8 mouse cellular contexts compared by ENCODE assay signal in the genomic region with DNA sequence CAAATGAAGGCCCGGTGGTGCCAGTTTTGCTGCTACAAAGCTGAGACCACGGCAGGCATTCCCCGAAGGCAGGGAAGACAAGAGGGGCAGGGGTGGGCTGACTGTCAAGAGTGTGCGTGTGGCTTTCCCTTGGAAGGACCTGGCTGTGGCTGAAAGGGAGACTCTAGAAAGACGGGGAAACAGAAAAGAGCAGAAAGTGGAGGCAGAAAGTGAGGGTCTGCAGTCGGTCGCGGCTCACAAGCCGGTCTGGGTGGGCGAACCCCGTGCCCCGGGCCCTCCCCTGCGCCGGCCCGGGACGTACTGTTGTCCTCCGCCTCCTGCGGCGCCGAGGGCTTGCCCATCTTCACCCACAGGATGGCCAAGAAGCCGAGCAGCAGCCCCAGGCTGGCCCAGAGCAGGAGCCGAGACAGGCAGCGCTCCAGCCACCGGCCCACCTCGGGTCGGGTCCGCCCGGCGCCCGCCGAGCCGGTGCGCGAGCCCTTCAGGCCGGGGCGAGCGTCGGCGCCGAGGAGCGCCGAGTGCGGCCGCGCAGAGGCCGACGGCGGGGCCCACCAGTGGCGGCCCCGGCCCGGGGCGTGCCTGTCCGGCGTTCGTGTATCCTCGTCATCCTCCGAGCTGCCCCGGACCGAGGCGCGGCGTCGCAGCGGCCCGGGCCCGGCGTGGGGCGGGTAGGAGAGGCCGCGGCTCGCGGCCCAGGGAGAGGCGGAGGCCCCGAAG. TPM values are rescaled to one million over a fixed set of nuclear protein-coding genes. Genes with fewer than 3 reads are reported as not detected.
DNase-seq lines count a peak whose midpoint lies in the region; ATAC-seq and TF ChIP-seq lines count a peak whose summit lies in the region.

No protein-coding gene starts in this region.

- H3K9ac ChIP-seq in heart, adult 2 months (ENCODE audit: low read depth, low read length), result peak overlapping the region; percentile 84
- H3K9ac ChIP-seq in embryonic facial prominence, embryonic 15.5 days, result peak overlapping the region; percentile 94
- H3K9ac ChIP-seq in hindbrain, embryonic 13.5 days, result peak overlapping the region; percentile 99
- H3K9ac ChIP-seq in liver, embryonic 15.5 days, result peak overlapping the region; percentile 97
- peak overlapping the region; percentile 97 for H3K9ac ChIP-seq in neural tube, embryonic 15.5 days (replicated peaks)

- H3K27me3 ChIP-seq in heart, adult 2 months (ENCODE audit: control insufficient read depth, insufficient read depth, low read length), result no peaks in the 10 kb centered on the region
- no peaks in the 10 kb centered on the region for H3K27me3 ChIP-seq in embryonic facial prominence, embryonic 15.5 days
- H3K27me3 ChIP-seq in hindbrain, embryonic 13.5 days, result no peaks in the 10 kb centered on the region
- H3K27me3 ChIP-seq in liver, embryonic 15.5 days, result peaks cover 17% of the 10 kb centered on the region; the same call in 1 of the 2 replicates
- no peaks in the 10 kb centered on the region for H3K27me3 ChIP-seq in neural tube, embryonic 15.5 days (replicated peaks)

- WGBS in heart, adult 2 months, result under 1% methylated on average over 73 of the region's 74 CpGs
- under 1% methylated on average over 69 of the region's 74 CpGs for WGBS in embryonic facial prominence, embryonic 15.5 days
- under 1% methylated on average over 69 of the region's 74 CpGs for WGBS in hindbrain, embryonic 13.5 days
- under 1% methylated on average over 68 of the region's 74 CpGs for WGBS in liver, embryonic 15.5 days (ENCODE audit: insufficient replicate concordance)
- WGBS in neural tube, embryonic 15.5 days, result under 1% methylated on average over 66 of the region's 74 CpGs

- no peak for TF ChIP-seq CTCF in heart, adult 2 months (IDR thresholded peaks at IDR 0.05)

- peaks cover 3% of the 10 kb centered on the region for H3K4me1 ChIP-seq in heart, adult 2 months (ENCODE audit: control insufficient read depth, insufficient read depth, low read length)
- H3K4me1 ChIP-seq in embryonic facial prominence, embryonic 15.5 days, result peaks cover 20% of the 10 kb centered on the region
- peaks cover 68% of the 10 kb centered on the region for H3K4me1 ChIP-seq in hindbrain, embryonic 13.5 days (replicated peaks)
- H3K4me1 ChIP-seq in liver, embryonic 15.5 days (replicated peaks), result peaks cover 46% of the 10 kb centered on the region
- peaks cover 67% of the 10 kb centered on the region for H3K4me1 ChIP-seq in neural tube, embryonic 15.5 days

- no peak for TF ChIP-seq POLR2A in heart, adult 2 months (IDR thresholded peaks at IDR 0.05; ENCODE audit: insufficient read depth, low read depth, low read length)

- peak overlapping the region; percentile 81 for H3K27ac ChIP-seq in heart, adult 2 months
- peak overlapping the region; percentile 95 for H3K27ac ChIP-seq in embryonic facial prominence, embryonic 15.5 days (replicated peaks)
- peak overlapping the region; percentile 98 for H3K27ac ChIP-seq in hindbrain, embryonic 13.5 days
- peak overlapping the region; percentile 93 for H3K27ac ChIP-seq in liver, embryonic 15.5 days (replicated peaks)
- peak overlapping the region; percentile 96 for H3K27ac ChIP-seq in neural tube, embryonic 15.5 days (replicated peaks)

- ATAC-seq in embryonic facial prominence, embryonic 15.5 days (ENCODE audit: insufficient number of reproducible peaks, low FRiP score, low TSS enrichment, low read depth), result peak; percentile 54
- ATAC-seq in hindbrain, embryonic 13.5 days (ENCODE audit: low FRiP score), result peak; percentile 57
- peak; percentile 66 for ATAC-seq in liver, embryonic 15.5 days (ENCODE audit: insufficient read depth)
- ATAC-seq in neural tube, embryonic 15.5 days (ENCODE audit: low FRiP score), result peak; percentile 26

- H3K4me2 ChIP-seq in embryonic facial prominence, embryonic 15.5 days (replicated peaks), result peak overlapping the region; percentile 82
- H3K4me2 ChIP-seq in hindbrain, embryonic 13.5 days, result peak overlapping the region; percentile 92
- H3K4me2 ChIP-seq in liver, embryonic 15.5 days, result peak overlapping the region; percentile 96
- peak overlapping the region; percentile 79 for H3K4me2 ChIP-seq in neural tube, embryonic 15.5 days

- H3K4me3 ChIP-seq in heart, adult 2 months, result peak overlapping the region; percentile 73
- peak overlapping the region; percentile 93 for H3K4me3 ChIP-seq in embryonic facial prominence, embryonic 15.5 days (replicated peaks)
- H3K4me3 ChIP-seq in hindbrain, embryonic 13.5 days, result peak overlapping the region; percentile 93
- peak overlapping the region; percentile 94 for H3K4me3 ChIP-seq in liver, embryonic 15.5 days (replicated peaks)
- H3K4me3 ChIP-seq in neural tube, embryonic 15.5 days (replicated peaks), result peak overlapping the region; percentile 87

- intact Hi-C loops in heart, adult 2 months (cut with DNase I), result loop anchor here (5.0 to 10.0 kb wide), 2 partner anchors 71 to 1429 kb away; partner anchors contain the start of genes Narfl and Uqcc2

- TF ChIP-seq EP300 in heart, adult 2 months (IDR thresholded peaks at IDR 0.05; ENCODE audit: insufficient read depth, low read depth, low read length), result no peak

- H3K9me3 ChIP-seq in embryonic facial prominence, embryonic 15.5 days (replicated peaks), result no peaks in the 10 kb centered on the region
- H3K9me3 ChIP-seq in hindbrain, embryonic 13.5 days, result no peaks in the 10 kb centered on the region
- H3K9me3 ChIP-seq in liver, embryonic 15.5 days (replicated peaks), result no peaks in the 10 kb centered on the region
- H3K9me3 ChIP-seq in neural tube, embryonic 15.5 days (replicated peaks), result no peaks in the 10 kb centered on the region

- DNase-seq in heart, adult 2 months, result peak; percentile 41 to 53
- DNase-seq in heart, adult 8-10 months (ENCODE audit: low spot score), result no peak
- peak; percentile 59 for DNase-seq in adrenal gland, postnatal 10 days
- no peak for DNase-seq in urinary bladder, postnatal 36 days (ENCODE audit: low spot score in 2 of 2)

- H3K36me3 ChIP-seq in heart, adult 2 months (ENCODE audit: control insufficient read depth, insufficient read depth, low read length), result no peaks in the 10 kb centered on the region; the same call in 1 of the 2 replicates
- peaks cover 41% of the 10 kb centered on the region for H3K36me3 ChIP-seq in embryonic facial prominence, embryonic 15.5 days
- peaks cover 33% of the 10 kb centered on the region for H3K36me3 ChIP-seq in hindbrain, embryonic 13.5 days
- peaks cover 37% of the 10 kb centered on the region for H3K36me3 ChIP-seq in liver, embryonic 15.5 days (replicated peaks)
- peaks cover 31% of the 10 kb centered on the region for H3K36me3 ChIP-seq in neural tube, embryonic 15.5 days

- H3K79me2 ChIP-seq in heart, adult 2 months (replicated peaks; ENCODE audit: control insufficient read depth, insufficient read depth, low read length), result no peaks in the 10 kb centered on the region; the same call in 1 of the 2 replicates

RNA-seq across cellular contexts. Expression of gene Lemd2, which starts 0.8 kb away (rescaled TPM):
- total RNA-seq in heart, adult 2 months (2021), result 10 to 100 TPM; 30.0 to 31.4 TPM
- polyA plus RNA-seq in heart, adult 2 months (2012; rRNA removed), result 38.3 and 39.5 TPM in 2 replicates
- total RNA-seq in heart, adult 8-10 months (2022), result 10 to 100 TPM; 25.8 to 30.2 (median 27.8) TPM
- 10 to 100 TPM; 42.5 to 51.3 TPM for total RNA-seq in adrenal gland, postnatal 10 days (2021)
- 17.3 and 18.7 TPM in 2 replicates for polyA plus RNA-seq in embryonic facial prominence, embryonic 15.5 days (2015; fragmentation: Nextera tagmentation; extraction: Ambion mirVana)
- 19.0 and 19.9 TPM in 2 replicates for polyA plus RNA-seq in hindbrain, embryonic 13.5 days (2015; fragmentation: Nextera tagmentation; extraction: Ambion mirVana)
- 4.4 and 5.1 TPM in 2 replicates for polyA plus RNA-seq in liver, embryonic 15.5 days (2015; fragmentation: Nextera tagmentation; extraction: Ambion mirVana)
- 16.9 and 19.7 TPM in 2 replicates for polyA plus RNA-seq in neural tube, embryonic 15.5 days (2015; fragmentation: Nextera tagmentation; extraction: Ambion mirVana)

RNA-seq across cellular contexts. Expression of gene Ip6k3, which starts 35.9 kb away (rescaled TPM):
- total RNA-seq in heart, adult 2 months (2021), result 1 to 10 TPM; 4.1 to 5.6 TPM
- 8.2 and 10.1 TPM in 2 replicates for polyA plus RNA-seq in heart, adult 2 months (2012; rRNA removed)
- total RNA-seq in heart, adult 8-10 months (2022), result 1 to 10 TPM; 3.7 to 9.2 (median 4.8) TPM
- 1 to 10 TPM; 2.3 to 6.1 TPM for total RNA-seq in adrenal gland, postnatal 10 days (2021)
- polyA plus RNA-seq in embryonic facial prominence, embryonic 15.5 days (2015; fragmentation: Nextera tagmentation; extraction: Ambion mirVana), result 0.81 and 0.91 TPM in 2 replicates
- 0.45 and 0.58 TPM in 2 replicates for polyA plus RNA-seq in hindbrain, embryonic 13.5 days (2015; fragmentation: Nextera tagmentation; extraction: Ambion mirVana)
- polyA plus RNA-seq in liver, embryonic 15.5 days (2015; fragmentation: Nextera tagmentation; extraction: Ambion mirVana), result 0.18 and 0.22 TPM in 2 replicates
- polyA plus RNA-seq in neural tube, embryonic 15.5 days (2015; fragmentation: Nextera tagmentation; extraction: Ambion mirVana), result 0.23 and 0.40 TPM in 2 replicates

Comparison
In these comparisons a context has a peak if more than half of its experiments do, and no peak if none do; other contexts are left out.
1. DNase-seq: peak in heart, adult 2 months (2 of 2) and adrenal gland, postnatal 10 days (single experiment); none in heart, adult 8-10 months (single experiment) and urinary bladder, postnatal 36 days (0 of 2).
2. Peak in every context shown above with its lines, with median percentiles within 50 percentile points of each other: H3K27ac ChIP-seq, H3K4me3 ChIP-seq, H3K9ac ChIP-seq, ATAC-seq and H3K4me2 ChIP-seq.